Mouse (Mus musculus) kidney, adult 2 months (tissue): ENCODE data around the gene Gmfb.

Source experiments
- CTCF ChIP-seq: fragments of 200-500 bp; conservative IDR thresholded peaks from 2 replicates; pipeline ENCODE4 v1.5.1; 2011; ENCODE audit warnings: low read depth, mild to moderate bottlenecking, control low read depth, low read length, moderate library complexity, mixed read lengths; ENCODE audit not compliant: insufficient read depth, insufficient read length
- POLR2A ChIP-seq: fragments of 200-500 bp; IDR thresholded peaks from one replicate; pipeline ENCODE4 v1.6.1; 2011; ENCODE audit warnings: low read depth, low read length, control low read depth

DNA sequence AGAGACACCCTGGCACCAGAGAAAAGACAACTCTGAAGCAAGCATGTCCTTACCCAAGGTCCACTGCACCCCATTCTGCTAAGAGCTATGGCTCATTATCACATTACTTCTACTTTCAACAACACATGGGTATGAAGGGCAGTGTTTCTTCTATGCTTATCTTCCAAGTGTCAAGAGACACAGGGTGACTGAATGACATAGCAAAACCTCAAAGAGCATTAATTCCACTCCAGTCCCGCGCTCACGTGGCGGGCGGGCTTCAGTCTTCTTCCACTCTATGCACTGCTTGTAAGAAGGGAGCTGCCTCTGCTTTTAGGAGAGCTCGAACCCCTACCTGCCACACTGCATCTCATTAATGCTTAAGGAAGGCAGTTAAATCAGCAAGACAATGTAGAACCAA, 6.4 kb downstream of the Gmfb start:
- TF ChIP-seq CTCF, result no peak
- TF ChIP-seq POLR2A, result no peak
